Mouse (Mus musculus): ENCODE data around the gene Syne4. TPM values are rescaled to one million over a fixed set of nuclear protein-coding genes. Genes with fewer than 3 reads are reported as not detected.

The Syne4 gene
- polyA plus RNA-seq, 1 experiment from 2014 or later, result 65.2 TPM

DNA sequence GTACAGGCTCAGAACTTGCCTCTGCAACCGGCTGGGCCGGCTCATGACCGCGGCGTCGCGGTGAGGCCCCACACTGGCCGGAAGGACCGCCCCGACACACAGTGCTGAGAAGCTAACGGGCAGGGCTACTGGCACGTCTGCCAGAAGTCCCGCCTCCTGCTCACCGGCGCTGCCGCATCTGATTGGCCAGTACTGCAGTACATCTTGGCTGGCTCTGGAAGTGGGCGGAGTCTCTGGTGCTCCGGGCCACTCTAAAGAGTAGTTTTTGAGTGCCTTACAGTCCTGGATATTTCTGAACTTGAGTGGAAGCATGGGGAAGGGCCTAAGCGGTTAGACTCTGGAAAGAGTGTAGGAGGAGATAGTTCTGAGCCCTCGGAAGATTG is 7.7 kb downstream of the Syne4 start:
- Histone ChIP-seq H3K4me1 (peaks cover 11% of the 10 kb centered on the region; the same call in 1 of the 2 replicates), H3K4me3 (replicated peaks) (peak overlapping the region; percentile 75), H3K27ac (peak overlapping the region; percentile 93), H3K9ac (peak overlapping the region; percentile 60), H3K27me3 (replicated peaks) (no peaks in the 10 kb centered on the region), H3K9me3 (no peaks in the 10 kb centered on the region), H3K36me3 (no peaks in the 10 kb centered on the region), H3K4me2 (peak overlapping the region; percentile 78)
- 1% methylated on average over 20 of the region's 20 CpGs for WGBS
- peak; percentile 99 for ATAC-seq (ENCODE audit: insufficient read depth, low FRiP score, low read depth)

DNA sequence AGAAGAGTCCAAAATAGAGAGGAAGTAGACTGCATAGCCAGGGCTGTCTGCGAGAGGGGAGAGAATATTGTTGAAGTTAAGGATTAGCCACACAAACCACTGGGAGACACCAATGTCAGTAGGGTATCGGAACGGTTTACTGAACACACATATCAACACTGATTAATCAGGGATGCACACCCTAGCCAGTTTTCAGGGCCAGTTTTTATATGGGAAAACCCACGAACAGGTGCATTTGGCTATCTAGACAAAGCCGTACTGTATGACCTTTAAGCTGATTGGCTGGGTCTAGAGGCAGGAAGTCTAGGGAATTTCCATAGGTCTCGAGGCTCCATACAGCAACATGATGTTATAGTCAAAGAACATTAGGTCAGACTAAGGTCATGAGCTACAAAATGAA is 8.3 kb downstream of the Syne4 start:
- no peaks in the 10 kb centered on the region for H3K9me3 ChIP-seq
- H3K4me3 ChIP-seq (replicated peaks), result peak overlapping the region; percentile 75
- no peak for ATAC-seq (ENCODE audit: insufficient read depth, low FRiP score, low read depth)

DNA sequence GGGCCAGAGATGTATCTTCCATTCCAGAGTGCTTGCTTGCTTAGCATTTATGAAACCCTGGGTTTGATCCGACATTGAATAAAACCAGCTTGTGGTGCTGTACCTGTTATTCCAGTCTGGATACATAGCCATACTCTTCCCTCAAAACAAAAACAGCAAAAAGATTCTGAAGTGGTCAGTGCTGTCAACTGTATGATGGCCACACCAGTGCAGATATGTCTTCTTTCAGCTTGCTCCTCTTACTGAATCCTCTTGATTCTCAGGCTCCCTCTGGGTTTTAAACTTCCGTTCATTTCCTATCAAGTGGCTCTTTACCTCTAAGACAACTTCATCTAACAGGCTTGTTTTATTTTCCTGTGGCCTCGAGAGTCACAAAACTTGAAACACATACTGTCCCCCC is 9.2 kb downstream of the Syne4 start, which contains the start of gene Sdhaf1:
Sdhaf1 (minus strand) TSS at position 101 of the 400 bp plus-strand sequence.
- peak within 1 kb of the TSS; percentile 75 for H3K4me3 ChIP-seq (replicated peaks)
- H3K9me3 ChIP-seq, result no peaks in the 10 kb centered on the region
- no peak for ATAC-seq (ENCODE audit: insufficient read depth, low FRiP score, low read depth)
- peak within 1 kb of the TSS; percentile 78 for H3K4me2 ChIP-seq
- H3K4me1 ChIP-seq, result peaks cover 11% of the 10 kb centered on the region; the same call in 1 of the 2 replicates
- peak within 1 kb of the TSS; percentile 92 for H3K27ac ChIP-seq
- 76% methylated on average over 3 of the region's 3 CpGs for WGBS
- H3K9ac ChIP-seq, result no peak within 1 kb of the TSS
- no peaks in the 10 kb centered on the region for H3K36me3 ChIP-seq
- no peaks in the 10 kb centered on the region for H3K27me3 ChIP-seq (replicated peaks)

More for the DNA sequence above, 8.3 kb downstream of the Syne4 start:
- no peaks in the 10 kb centered on the region for H3K27me3 ChIP-seq (replicated peaks)
- peak overlapping the region; percentile 92 for H3K27ac ChIP-seq
- H3K36me3 ChIP-seq, result no peaks in the 10 kb centered on the region
- peak overlapping the region; percentile 78 for H3K4me2 ChIP-seq
- no peak overlapping the region for H3K9ac ChIP-seq
- 19% methylated on average over 6 of the region's 6 CpGs for WGBS
- peaks cover 11% of the 10 kb centered on the region; the same call in 1 of the 2 replicates for H3K4me1 ChIP-seq

DNA sequence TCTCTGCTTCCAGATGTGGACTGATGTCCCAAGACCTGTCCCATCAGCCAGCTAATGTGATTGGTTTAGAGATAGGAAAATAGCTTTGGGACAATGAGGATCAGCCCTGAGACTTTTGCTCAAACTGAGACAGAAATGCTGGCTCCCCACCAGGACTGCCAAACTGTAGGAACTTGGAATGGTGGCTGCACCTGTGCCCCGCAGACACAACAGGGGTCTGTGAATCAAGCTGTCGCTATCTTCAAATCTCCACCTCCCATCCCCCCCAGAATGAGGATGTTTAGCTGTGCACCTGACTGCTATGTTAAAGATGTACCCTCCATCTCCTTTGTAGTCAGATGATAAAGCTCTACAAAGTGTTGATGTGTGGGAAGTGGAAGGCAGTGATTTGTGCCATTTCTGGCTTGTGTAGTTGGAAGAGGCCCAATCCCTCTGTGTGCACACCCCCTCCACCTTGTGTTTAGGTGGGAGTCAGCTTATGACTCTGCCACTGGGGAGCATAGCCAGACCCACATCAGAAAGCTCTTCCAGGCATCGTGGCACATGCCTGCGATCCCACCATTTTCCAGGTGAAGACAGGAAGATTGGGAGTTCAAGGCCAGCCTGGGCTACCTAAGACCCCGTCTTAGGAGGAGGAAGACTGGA is 9.8 kb downstream of the Syne4 start:
- no peak overlapping the region for H3K4me2 ChIP-seq
- 82% methylated on average over 5 of the region's 5 CpGs for WGBS
- no peak overlapping the region for H3K9ac ChIP-seq
- no peaks in the 10 kb centered on the region for H3K27me3 ChIP-seq (replicated peaks)
- H3K9me3 ChIP-seq, result no peaks in the 10 kb centered on the region
- ATAC-seq (ENCODE audit: insufficient read depth, low FRiP score, low read depth), result no peak
- no peaks in the 10 kb centered on the region for H3K36me3 ChIP-seq
- no peak overlapping the region for H3K27ac ChIP-seq
- H3K4me1 ChIP-seq, result peaks cover 11% of the 10 kb centered on the region; the same call in 1 of the 2 replicates
- no peak overlapping the region for H3K4me3 ChIP-seq (replicated peaks)

DNA sequence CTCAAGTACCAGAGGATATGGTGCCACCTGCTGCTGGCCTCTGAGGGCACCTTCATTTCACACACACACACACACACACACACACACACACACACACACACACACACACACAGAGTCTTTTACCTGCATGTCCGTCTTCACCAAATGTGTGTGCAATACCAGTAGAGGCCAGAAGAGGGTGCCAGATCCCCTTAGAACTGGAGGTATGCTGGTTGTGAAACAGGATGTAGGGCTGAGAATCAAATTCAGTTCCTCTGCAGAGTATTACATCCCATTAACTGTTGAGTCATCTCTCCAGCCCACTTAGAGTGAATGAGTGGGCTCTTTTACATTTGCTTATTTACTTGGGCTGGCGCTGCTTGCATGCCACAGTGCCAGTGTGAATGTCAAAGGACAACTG is 10.8 kb downstream of the Syne4 start:
- H3K4me3 ChIP-seq (replicated peaks), result no peak overlapping the region
- H3K36me3 ChIP-seq, result no peaks in the 10 kb centered on the region
- H3K4me2 ChIP-seq, result no peak overlapping the region
- no peak overlapping the region for H3K9ac ChIP-seq
- no peaks in the 10 kb centered on the region for H3K9me3 ChIP-seq
- no peak overlapping the region for H3K27ac ChIP-seq
- 44% methylated on average over 2 of the region's 2 CpGs for WGBS
- peaks cover 11% of the 10 kb centered on the region; the same call in 1 of the 2 replicates for H3K4me1 ChIP-seq
- no peaks in the 10 kb centered on the region for H3K27me3 ChIP-seq (replicated peaks)
- ATAC-seq (ENCODE audit: insufficient read depth, low FRiP score, low read depth), result no peak

DNA sequence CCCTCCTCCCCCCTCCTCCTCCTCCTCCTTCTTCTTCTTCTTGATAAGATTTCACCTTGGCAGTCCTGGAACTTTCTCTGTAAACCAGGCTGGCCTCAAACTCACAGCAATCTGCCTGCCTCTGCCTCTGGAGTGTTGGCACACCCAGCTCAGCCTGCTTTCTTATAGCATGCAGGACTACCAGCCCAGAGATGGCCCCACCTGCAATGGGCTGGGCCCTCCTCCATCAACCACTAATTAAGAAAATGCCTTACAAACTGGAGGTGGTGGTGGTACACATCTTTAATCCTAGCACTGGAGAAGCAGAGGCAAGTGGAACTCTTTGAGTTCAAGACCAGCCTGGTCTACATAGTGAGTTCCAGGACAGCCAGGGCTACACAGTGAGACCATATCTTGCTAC is 11.8 kb downstream of the Syne4 start:
- H3K4me1 ChIP-seq, result peaks cover 4% of the 10 kb centered on the region; the same call in 1 of the 2 replicates
- ATAC-seq (ENCODE audit: insufficient read depth, low FRiP score, low read depth), result no peak
- H3K9ac ChIP-seq, result no peak overlapping the region
- H3K4me2 ChIP-seq, result no peak overlapping the region
- no peaks in the 10 kb centered on the region for H3K27me3 ChIP-seq (replicated peaks)
- no peaks in the 10 kb centered on the region for H3K36me3 ChIP-seq
- H3K9me3 ChIP-seq, result no peaks in the 10 kb centered on the region
- H3K4me3 ChIP-seq (replicated peaks), result no peak overlapping the region
- H3K27ac ChIP-seq, result no peak overlapping the region

DNA sequence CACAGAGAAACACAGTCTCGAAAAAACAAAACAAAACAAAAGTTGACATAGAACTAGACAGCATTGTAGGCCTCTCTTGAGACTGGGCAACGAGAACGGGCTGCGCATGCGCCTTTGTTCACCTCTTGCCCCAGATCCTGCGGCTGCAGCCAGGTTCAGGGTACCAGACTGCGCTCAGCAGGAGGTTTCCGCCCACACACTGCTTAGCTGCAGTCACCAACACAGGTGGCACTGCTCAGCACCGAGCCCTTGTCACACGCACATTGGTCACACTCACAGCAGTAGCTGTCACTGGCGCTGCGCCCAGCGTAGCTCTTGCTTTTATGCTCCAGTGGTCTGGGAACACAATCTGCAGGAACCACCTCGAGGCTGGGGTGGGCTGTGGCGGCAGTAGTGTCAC is 12.5 kb downstream of the Syne4 start:
- H3K36me3 ChIP-seq, result no peaks in the 10 kb centered on the region
- H3K27ac ChIP-seq, result no peak overlapping the region
- H3K9me3 ChIP-seq, result no peaks in the 10 kb centered on the region
- H3K4me2 ChIP-seq, result no peak overlapping the region
- no peak overlapping the region for H3K4me3 ChIP-seq (replicated peaks)
- no peak overlapping the region for H3K9ac ChIP-seq
- H3K27me3 ChIP-seq (replicated peaks), result no peaks in the 10 kb centered on the region
- H3K4me1 ChIP-seq, result peaks cover 3% of the 10 kb centered on the region; the same call in 1 of the 2 replicates
- WGBS, result 55% methylated on average over 15 of the region's 15 CpGs
- no peak for ATAC-seq (ENCODE audit: insufficient read depth, low FRiP score, low read depth)

DNA sequence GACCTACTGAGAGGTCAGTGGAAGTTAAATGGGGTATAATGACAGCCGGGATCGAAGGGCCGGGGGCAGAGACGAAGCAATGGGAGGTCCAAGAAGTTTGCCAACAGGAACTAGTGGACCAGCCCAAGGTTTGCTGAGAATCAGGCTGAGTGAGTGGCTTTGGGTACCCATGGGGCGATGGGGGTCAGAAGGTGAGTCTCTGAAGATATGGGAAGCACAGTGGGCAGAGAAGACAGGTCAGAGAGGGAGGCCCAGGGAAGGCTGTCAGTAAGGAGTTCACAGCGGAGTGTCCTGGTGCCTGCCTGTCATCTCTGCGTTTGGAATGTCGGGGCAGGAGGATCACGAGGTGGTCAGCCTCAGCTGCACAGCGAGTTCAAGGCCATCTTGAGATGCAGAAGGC is 13.8 kb downstream of the Syne4 start:
- no peak overlapping the region for H3K4me2 ChIP-seq
- ATAC-seq (ENCODE audit: insufficient read depth, low FRiP score, low read depth), result no peak
- H3K9ac ChIP-seq, result no peak overlapping the region
- H3K4me1 ChIP-seq, result peaks cover 3% of the 10 kb centered on the region; the same call in 1 of the 2 replicates
- H3K27ac ChIP-seq, result no peak overlapping the region
- no peaks in the 10 kb centered on the region for H3K36me3 ChIP-seq
- no peaks in the 10 kb centered on the region for H3K27me3 ChIP-seq (replicated peaks)
- 45% methylated on average over 10 of the region's 10 CpGs for WGBS
- H3K9me3 ChIP-seq, result no peaks in the 10 kb centered on the region
- no peak overlapping the region for H3K4me3 ChIP-seq (replicated peaks)

DNA sequence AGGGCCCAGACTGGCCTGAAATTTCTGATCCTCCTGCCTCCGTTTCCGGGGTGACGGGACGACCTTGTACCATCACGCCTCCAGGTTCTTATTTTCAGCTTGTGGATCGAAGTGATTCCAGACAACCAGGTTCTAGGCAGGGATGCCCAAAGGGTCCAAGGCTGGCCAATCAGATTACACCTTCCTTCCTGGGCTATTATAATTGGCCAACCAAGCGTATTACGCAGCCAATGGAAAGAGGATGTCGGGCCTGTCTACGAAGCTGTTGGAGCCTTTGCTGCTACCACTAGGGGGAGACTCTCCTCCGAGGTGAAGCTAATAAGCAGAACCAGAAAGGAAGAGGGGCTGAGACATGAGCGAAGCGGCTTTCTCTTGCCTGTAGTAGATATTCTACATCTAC is 17.3 kb downstream of the Syne4 start:
- Histone ChIP-seq H3K36me3 (no peaks in the 10 kb centered on the region), H3K9me3 (no peaks in the 10 kb centered on the region), H3K27me3 (replicated peaks) (peaks cover 13% of the 10 kb centered on the region; the same call in 1 of the 2 replicates), H3K4me1 (peaks cover 8% of the 10 kb centered on the region; the same call in 1 of the 2 replicates), H3K4me2 (peak overlapping the region; percentile 24; the same call in 1 of the 2 replicates), H3K4me3 (replicated peaks) (no peak overlapping the region), H3K27ac (no peak overlapping the region), H3K9ac (no peak overlapping the region)
- peak; percentile 73; the same call in 1 of the 2 replicates for ATAC-seq (ENCODE audit: insufficient read depth, low FRiP score, low read depth)
- 8% methylated on average over 13 of the region's 13 CpGs for WGBS

DNA sequence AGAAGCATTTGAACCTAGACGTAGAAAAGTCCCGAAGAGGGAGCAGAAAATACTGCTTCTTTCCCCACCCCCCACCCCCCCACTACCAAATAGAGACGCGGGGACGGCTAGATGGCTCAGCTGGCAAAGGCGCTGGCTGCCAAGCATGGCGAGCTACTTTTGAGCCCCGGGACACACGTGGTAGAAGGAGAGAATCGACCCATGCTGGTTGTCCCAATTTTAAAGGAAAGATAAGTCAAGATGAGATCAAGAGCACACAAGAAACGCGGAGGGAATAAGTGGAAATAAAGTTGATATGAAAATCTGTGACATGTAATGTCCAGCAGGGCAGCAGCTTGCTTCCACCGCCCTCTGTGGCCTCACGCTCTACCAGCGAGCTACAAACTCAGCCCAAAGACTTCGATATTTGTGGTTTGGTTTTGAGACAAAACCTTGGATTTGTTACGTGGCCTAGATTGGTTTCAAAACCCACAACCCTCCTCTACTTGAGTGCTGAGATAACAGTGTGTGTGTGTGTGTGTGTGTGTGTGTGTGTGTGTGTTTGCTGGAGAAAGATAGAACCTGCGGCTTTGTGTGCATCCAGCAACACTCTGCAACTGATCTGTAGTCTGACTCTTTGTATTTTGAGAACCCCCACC is 18.1 kb downstream of the Syne4 start:
- H3K4me2 ChIP-seq, result no peak overlapping the region
- no peak overlapping the region for H3K4me3 ChIP-seq (replicated peaks)
- ATAC-seq (ENCODE audit: insufficient read depth, low FRiP score, low read depth), result no peak
- H3K9ac ChIP-seq, result no peak overlapping the region
- peaks cover 13% of the 10 kb centered on the region; the same call in 1 of the 2 replicates for H3K27me3 ChIP-seq (replicated peaks)
- 67% methylated on average over 18 of the region's 18 CpGs for WGBS
- no peak overlapping the region for H3K27ac ChIP-seq
- no peaks in the 10 kb centered on the region for H3K36me3 ChIP-seq
- no peaks in the 10 kb centered on the region for H3K9me3 ChIP-seq
- peaks cover 8% of the 10 kb centered on the region; the same call in 1 of the 2 replicates for H3K4me1 ChIP-seq

DNA sequence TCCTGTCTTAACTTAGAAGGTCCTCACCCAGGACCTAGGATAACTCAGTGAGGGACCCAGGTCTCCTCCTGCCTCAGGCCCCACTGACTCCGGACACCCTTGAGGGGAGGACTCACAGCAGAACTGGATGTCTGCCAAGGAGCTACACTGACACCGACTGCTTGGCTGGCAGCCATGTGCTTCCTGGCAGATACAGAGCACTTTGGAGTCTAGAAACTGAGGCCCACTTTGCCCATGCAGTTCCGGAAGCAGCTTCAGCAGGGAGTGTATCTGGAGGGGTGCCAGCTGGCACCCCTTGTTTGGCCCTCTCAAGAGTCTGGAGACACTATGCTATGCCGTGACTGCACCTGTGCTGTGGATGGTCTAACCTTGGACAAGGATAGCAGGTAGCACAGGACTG is 18.8 kb downstream of the Syne4 start:
- Histone ChIP-seq H3K36me3 (no peaks in the 10 kb centered on the region), H3K27ac (0 out of 2 replicates have a peak overlapping the region, but pooled peaks have one; percentile 16), H3K27me3 (replicated peaks) (peaks cover 13% of the 10 kb centered on the region; the same call in 1 of the 2 replicates), H3K4me1 (peaks cover 8% of the 10 kb centered on the region; the same call in 1 of the 2 replicates), H3K4me3 (replicated peaks) (no peak overlapping the region), H3K9me3 (no peaks in the 10 kb centered on the region), H3K4me2 (no peak overlapping the region), H3K9ac (no peak overlapping the region)
- ATAC-seq (ENCODE audit: insufficient read depth, low FRiP score, low read depth), result peak; percentile 45; the same call in 1 of the 2 replicates
- 13% methylated on average over 4 of the region's 4 CpGs for WGBS

DNA sequence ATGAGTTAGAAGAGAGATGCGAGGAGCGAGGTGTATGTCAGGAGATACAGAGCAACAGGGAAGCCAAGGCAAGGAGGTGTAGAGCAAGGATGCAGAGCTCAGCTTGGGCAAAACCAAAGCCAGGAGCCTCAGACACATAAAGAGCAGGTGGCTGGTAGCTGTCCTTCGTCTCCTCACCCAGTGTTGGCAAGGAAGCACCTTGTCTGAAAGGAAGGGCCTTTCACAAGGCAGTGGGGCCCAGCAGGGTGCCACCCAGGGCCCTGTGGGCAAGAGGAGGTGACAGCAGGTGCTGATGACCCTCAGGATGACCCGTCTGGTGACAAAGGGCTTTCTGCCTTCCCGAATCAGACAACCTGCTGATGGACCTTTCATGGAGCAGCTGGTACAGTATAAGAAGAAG is 20.0 kb downstream of the Syne4 start:
- Histone ChIP-seq H3K27ac (no peak overlapping the region), H3K9ac (no peak overlapping the region), H3K9me3 (no peaks in the 10 kb centered on the region), H3K4me1 (peaks cover 8% of the 10 kb centered on the region; the same call in 1 of the 2 replicates), H3K4me2 (no peak overlapping the region), H3K36me3 (no peaks in the 10 kb centered on the region), H3K27me3 (replicated peaks) (peaks cover 16% of the 10 kb centered on the region; the same call in 1 of the 2 replicates), H3K4me3 (replicated peaks) (no peak overlapping the region)
- no peak for ATAC-seq (ENCODE audit: insufficient read depth, low FRiP score, low read depth)
- WGBS, result 67% methylated on average over 5 of the region's 5 CpGs
